Mouse (Mus musculus): ENCODE results near the gene 4933428G20Rik.
A peak's percentile ranks its signal among the peaks of the same experiment; 100 is the strongest.

4933428G20Rik gene

GRCm38 (mm10) chr11:97532950-97533582 is 32.9 kb upstream of the 4933428G20Rik start:
- DNase-seq (ENCODE audit: low spot score): no peak

DNA sequence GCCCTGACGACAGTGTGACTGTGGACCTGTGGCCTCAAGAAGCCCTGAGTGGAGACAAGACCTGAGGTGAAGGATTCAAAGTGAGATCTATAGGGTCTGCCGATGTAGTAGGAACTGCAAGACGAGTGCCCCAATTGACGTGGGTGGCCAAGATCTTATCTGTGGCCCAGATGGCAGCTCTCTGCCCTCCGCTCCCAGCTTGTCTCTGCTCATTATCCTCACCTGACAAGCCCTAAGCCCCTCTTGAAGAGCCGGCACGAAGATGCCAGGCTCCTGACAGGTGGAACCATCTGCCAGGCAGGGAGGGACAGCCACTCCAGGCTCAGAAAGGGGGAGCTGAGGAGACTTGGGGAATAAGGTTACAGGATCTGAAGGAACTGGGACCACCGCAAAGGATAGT is 32.2 kb upstream of the 4933428G20Rik start:
- DNase-seq (ENCODE audit: low spot score): no peak

GRCm38 (mm10) chr11:97531381-97532260 is 31.5 kb upstream of the 4933428G20Rik start:
- DNase-seq (ENCODE audit: low spot score): peak; percentile 49

- no peak for DNase-seq (ENCODE audit: low spot score)
Observed at GRCm38 (mm10) chr11:97530961-97531360, 30.8 kb upstream of the 4933428G20Rik start.

DNA sequence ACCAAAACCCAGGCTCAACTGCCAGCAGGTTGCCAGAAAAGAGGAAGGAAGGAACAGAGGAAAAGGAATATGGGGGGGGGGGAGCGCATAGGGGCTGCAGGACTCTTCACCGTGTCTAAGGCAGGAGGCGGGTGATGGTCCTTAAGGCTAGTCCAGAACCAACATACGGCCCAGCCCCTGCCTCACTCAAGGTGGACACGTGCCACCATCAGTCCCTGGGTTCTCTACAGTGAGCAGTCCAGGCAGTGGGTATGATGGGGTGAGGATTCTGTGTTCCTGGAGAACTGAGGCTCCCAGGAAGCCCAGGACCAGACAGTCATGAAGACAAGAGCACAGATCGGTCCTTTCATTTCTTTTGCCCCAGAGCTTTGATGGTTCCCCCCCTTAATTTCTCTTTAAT is 29.9 kb upstream of the 4933428G20Rik start:
- DNase-seq (ENCODE audit: low spot score): no peak

DNA sequence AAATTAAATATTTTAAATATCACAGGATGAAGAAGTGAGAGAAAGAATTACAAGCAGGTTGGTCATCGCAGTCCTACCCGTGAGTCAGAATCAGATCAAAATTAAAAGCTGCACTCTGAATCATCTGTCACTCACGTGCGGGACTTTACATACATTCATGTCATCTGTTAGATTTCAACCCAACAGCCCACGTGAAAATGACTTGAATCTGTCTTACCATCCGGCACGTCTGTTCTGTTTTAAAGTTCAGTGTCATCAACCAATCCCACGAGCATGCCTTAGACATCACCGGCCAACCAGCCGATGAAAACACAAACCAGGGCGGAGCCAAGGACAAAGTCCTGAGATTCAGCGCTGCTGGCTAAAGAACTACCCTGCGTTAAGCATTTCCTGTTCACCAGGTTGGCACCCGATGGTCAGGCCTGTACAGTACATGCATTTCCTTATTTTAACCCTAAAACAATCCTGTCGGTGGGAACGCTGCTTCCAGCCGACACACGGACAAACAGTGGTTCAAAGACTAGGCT is 28.2 kb upstream of the 4933428G20Rik start:
- no peak for DNase-seq (ENCODE audit: low spot score)

- no peak for DNase-seq (ENCODE audit: low spot score)
Observed at GRCm38 (mm10) chr11:97525313-97525712, 25.2 kb upstream of the 4933428G20Rik start.

GRCm38 (mm10) chr11:97524306-97524705 is 24.2 kb upstream of the 4933428G20Rik start:
- DNase-seq (ENCODE audit: low spot score): no peak

DNA sequence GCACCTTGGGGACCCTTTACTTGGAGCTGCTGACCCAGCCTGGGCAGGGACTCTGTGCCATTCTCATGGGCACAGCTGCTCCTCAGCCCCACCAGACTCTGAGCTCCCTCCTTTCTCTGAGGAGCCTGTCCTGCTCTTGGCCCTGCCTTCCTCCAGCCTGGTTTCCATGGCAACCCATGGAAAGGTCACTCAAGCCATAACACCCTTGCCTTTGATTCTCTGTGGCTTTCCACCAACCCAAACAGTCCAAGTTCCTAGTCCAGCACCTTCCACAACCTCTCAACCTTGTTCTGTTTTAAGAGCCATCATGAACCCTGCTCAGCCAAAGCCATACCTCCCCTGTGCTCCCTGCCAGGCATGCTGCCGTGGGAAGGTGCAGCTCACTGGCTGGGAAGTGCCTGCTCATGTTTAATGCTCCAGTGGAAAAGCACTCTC is 23.7 kb upstream of the 4933428G20Rik start:
- DNase-seq (ENCODE audit: low spot score): no peak

DNA sequence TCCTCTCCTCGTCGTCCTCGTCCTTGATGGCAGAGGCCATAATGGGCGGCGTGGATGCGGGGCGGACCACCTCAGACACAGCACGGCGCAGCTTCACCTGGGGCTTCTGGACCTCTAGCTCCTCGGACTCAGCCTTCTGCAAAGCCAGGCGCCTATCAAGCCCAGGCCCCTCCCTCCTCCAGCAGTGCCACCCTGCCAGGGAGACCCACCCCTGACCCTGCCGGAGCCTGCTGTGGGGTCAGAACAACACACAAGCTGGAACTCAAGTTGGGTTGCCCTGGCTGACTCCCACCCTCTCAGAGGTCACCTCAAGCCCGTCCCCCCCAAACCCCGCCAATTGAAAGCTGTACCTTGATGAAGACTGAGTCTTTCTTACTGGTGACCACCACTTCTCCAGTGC is 23.0 kb upstream of the 4933428G20Rik start:
- DNase-seq (ENCODE audit: low spot score): no peak

DNA sequence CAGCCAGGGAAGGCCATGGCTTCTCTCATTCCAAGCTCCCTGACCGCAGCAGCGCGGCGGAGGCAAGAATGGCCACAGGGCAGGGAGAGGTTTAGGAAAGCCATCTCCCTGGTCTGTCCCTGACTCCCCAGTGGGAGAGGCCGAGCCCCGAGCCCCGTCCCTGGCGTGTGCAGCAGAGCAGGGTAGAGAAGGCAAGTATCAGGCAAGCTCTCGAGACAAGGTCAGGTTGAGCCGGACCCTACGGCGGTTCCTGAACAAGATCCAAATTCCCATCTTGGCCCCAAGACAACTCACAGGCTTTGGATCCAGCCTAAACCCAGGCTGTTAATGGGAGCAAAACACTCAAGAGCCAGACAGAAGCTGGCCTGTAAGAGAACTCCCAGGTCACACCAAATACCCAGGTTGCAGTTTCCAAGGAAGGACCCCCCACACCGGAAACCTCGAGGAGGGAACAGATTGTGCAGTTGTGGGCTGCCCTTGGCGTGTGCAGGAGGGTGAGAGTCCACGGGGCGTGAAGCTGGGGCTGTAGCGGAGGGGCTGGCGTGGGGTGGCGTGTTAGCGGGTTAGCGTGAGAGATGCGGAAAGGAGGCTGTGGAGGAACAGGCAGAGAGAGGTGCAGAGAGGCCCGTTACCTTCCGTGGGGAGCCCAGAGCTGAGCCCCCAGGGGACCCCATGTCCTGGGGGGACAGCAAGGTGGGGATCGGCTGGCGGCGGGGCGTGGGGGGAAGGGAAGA is 21.8 kb upstream of the 4933428G20Rik start:
- DNase-seq (ENCODE audit: low spot score): no peak

DNA sequence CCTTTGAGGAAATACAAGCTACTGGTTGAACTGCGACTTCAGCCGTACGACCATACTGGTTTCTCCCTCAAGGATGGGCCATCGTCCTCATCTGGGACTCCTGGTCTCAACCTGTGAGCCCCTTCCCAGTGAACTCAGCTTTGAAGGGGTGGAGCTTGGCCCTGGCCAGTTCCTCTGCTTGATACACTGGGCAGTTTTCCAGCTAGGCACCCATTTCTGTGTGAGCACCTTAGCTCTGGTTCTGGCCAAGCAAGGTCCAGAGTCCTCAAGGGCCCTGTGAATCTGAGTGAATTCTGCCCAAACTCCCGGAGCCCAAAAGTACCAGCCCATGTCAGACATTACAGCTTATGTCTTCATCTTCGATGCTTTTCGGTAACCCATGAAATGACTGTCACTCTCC is 20.4 kb upstream of the 4933428G20Rik start:
- DNase-seq (ENCODE audit: low spot score): no peak

DNA sequence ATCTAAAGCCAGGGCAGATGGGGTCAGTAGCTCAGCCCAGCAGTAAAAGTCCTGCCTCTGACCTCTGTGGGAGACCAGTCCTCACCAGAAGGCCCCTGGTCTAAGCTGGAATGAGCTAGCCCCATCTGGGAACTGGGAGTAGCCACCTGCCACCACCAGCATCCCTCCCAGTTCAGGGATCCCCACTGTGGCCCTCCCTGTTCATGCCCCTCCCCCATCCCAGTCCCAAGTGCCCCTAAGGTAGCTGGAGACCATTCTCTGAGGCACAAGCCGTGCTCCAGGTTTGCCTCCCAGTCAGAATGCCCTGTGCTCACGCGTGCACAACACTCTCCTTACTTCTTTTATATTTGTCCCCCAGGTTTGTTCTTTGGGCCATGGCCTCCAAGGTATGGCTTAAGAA is 12.9 kb upstream of the 4933428G20Rik start:
- no peak for DNase-seq (ENCODE audit: low spot score)

- DNase-seq (ENCODE audit: low spot score): no peak
Observed at GRCm38 (mm10) chr11:97512511-97512910, 12.4 kb upstream of the 4933428G20Rik start.

- no peak for DNase-seq (ENCODE audit: low spot score)
Observed at GRCm38 (mm10) chr11:97511661-97512369, 11.7 kb upstream of the 4933428G20Rik start.

DNA sequence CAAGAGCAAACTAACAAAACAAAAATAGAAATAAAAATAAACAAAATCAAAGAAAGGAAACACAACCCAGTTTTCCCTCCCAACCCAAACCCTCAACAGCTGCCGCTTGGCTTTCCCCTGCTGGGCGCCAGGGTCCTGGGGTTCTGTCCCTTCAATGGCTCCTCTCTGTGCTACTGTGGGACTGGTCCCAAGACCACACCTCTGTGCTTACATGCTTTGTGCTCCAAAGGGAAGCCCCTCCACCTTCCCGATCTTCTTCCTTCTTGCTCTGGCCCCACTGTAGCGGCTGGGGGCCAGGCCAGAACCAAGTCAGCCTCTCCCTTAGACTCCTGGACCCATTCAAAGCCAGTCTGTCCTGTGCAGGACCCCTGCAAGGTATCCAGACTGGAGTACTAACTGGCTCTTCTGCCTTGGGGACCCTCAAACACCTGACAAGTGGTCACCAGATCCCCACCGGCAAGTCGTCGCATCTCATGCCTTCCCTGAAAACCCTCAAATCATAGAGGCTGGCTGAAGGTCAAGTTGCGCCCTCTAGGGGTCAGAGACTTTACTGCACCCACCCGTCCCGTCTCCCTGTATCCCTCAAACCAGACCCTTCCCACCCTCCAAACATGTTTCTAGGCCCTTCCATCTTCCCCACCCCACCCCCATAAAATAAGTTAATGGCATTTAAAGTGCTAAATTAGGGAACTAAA is 11.0 kb upstream of the 4933428G20Rik start:
- DNase-seq (ENCODE audit: low spot score): no peak

- DNase-seq (ENCODE audit: low spot score): no peak
Observed at GRCm38 (mm10) chr11:97509715-97510485, 9.8 kb upstream of the 4933428G20Rik start.

DNA sequence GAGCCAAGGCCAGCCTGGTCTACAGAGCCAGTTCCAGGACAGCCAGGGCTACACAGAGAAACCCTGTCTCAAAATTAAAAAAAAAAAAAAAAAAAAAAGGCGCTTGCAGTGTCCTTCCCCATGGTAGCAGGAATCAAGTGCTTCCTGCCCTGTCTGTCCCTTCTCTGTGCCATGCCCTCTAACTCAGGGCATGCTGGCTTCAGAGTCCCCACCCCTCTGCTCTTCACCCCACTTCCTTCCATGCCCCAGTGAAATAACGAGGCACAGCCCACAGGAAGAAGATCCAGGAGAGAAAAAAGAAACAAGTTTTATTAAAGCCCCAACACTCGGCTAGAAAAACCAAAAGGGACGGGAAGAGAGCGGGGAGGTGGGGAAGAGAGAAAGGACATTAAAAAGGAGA is 8.9 kb upstream of the 4933428G20Rik start:
- no peak for DNase-seq (ENCODE audit: low spot score)

- no peak for DNase-seq (ENCODE audit: low spot score)
Observed at GRCm38 (mm10) chr11:97508198-97508597, 8.1 kb upstream of the 4933428G20Rik start.

GRCm38 (mm10) chr11:97506331-97506730 is 6.2 kb upstream of the 4933428G20Rik start:
- no peak for DNase-seq (ENCODE audit: low spot score)

Measured in layer of hippocampus, adult 9-10 months (tissue).